In the genomic region with DNA sequence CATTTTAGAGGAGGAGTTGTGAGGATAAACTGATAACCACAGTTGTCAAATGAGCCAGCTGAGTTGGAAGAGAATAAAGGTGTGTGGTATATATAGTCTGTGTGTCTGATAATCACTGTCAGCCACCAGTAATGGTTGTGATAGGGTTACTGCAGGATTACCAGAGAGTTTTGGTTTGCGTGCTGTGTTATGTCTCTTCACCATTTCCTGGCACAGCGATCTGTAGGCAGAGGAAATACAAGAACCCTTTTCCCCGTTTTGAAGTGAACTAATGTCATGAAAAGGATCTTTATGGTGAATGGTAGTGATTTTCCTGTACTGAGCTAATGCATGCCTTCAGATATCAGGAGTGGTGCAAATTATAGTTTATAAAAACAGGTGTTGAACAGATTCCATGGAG, we compare ENCODE assay signal across 28 mouse cellular contexts.
A peak's percentile ranks its signal among the peaks of the same experiment; 100 is the strongest.
DNase-seq lines count a peak whose midpoint lies in the region; ATAC-seq and TF ChIP-seq lines count a peak whose summit lies in the region.
"Had no signal": no experiment of that assay in that cellular context is flagged by ENCODE, and none has a peak within 500 bp of the region (broad histone marks: within the 10 kb centered on the region; RNA-seq: fewer than 3 reads in every experiment).

No protein-coding gene starts in this region.

- H3K27ac ChIP-seq in heart, embryonic 13.5 days (replicated peaks) = no peak overlapping the region
- H3K27ac ChIP-seq in heart, embryonic 10.5 days = no peak overlapping the region
- H3K27ac ChIP-seq in layer of hippocampus, adult 2 months = no peak overlapping the region
- H3K27ac ChIP-seq: embryonic facial prominence, embryonic 10.5 days; embryonic facial prominence, embryonic 13.5 days; forebrain, embryonic 10.5 days; forebrain, embryonic 13.5 days; hindbrain, embryonic 12.5 days; hindbrain, embryonic 15.5 days had no signal

- DNase-seq in heart, embryonic 10.5 days (ENCODE audit: low spot score) = no peak
- DNase-seq in CD8-positive naive resting alpha-beta T cell, adult 2 months (ENCODE audit: low read depth in 2 of 2, low spot score in 2 of 2) = peak; percentile 2 to 5
- peak; percentile 56 for DNase-seq in naive thymus-derived CD4-positive, alpha-beta T cell, adult 2 months (ENCODE audit: low read depth)
- DNase-seq in layer of hippocampus, adult 2 months (ENCODE audit: low spot score in 2 of 2) = no peak
- no peak for DNase-seq in cerebellum, postnatal 36 days
- DNase-seq: adrenal gland, adult 2 months; adrenal gland, postnatal 14 days; B cell, adult 2 months; cerebellum, adult 11 months; cerebellum, adult 2 months; cerebellum, adult 9-11 months; cerebellum, postnatal 25 days; embryo, embryonic 11 days; gastrocnemius, postnatal 25 days; kidney, adult 18-20 months; kidney, adult 9 months had no signal

- peaks cover 31% of the 10 kb centered on the region for H3K36me3 ChIP-seq in heart, embryonic 13.5 days
- H3K36me3 ChIP-seq in heart, embryonic 10.5 days = peaks cover 12% of the 10 kb centered on the region; the same call in 1 of the 2 replicates

- H3K4me2 ChIP-seq in heart, embryonic 13.5 days = no peak overlapping the region
- H3K4me2 ChIP-seq: embryonic facial prominence, embryonic 13.5 days; forebrain, embryonic 13.5 days; hindbrain, embryonic 12.5 days; hindbrain, embryonic 15.5 days had no signal

- 0 out of 2 replicates have a peak overlapping the region, but pooled peaks have one; percentile 28 for H3K9ac ChIP-seq in heart, embryonic 13.5 days
- H3K9ac ChIP-seq: embryonic facial prominence, embryonic 13.5 days; forebrain, embryonic 13.5 days; hindbrain, embryonic 12.5 days; hindbrain, embryonic 15.5 days had no signal

- H3K4me3 ChIP-seq in heart, embryonic 13.5 days = no peak overlapping the region
- H3K4me3 ChIP-seq in heart, embryonic 10.5 days = no peak overlapping the region
- H3K4me3 ChIP-seq in layer of hippocampus, adult 2 months = no peak overlapping the region
- H3K4me3 ChIP-seq: embryonic facial prominence, embryonic 10.5 days; embryonic facial prominence, embryonic 13.5 days; erythroblast, embryonic 14.5 days; forebrain, embryonic 10.5 days; forebrain, embryonic 13.5 days; hindbrain, embryonic 12.5 days; hindbrain, embryonic 15.5 days had no signal

- ATAC-seq in heart, embryonic 13.5 days (ENCODE audit: extremely low read depth, insufficient number of reproducible peaks, low FRiP score, low TSS enrichment) = no peak
- ATAC-seq in activated CD4-positive, CD25-positive, alpha-beta regulatory T cell, adult 4 months = peak; percentile 40
- ATAC-seq in erythroid progenitor cell, adult 5-6 weeks (replicated peaks; ENCODE audit: low FRiP score, poor library complexity, severe bottlenecking) = no peak
- ATAC-seq: forebrain, embryonic 13.5 days; forebrain, embryonic 16.5 days; intestine, embryonic 16.5 days had no signal

- H3K4me1 ChIP-seq in heart, embryonic 13.5 days = peaks cover 26% of the 10 kb centered on the region
- peaks cover 9% of the 10 kb centered on the region; the same call in 1 of the 2 replicates for H3K4me1 ChIP-seq in heart, embryonic 10.5 days

- no peak for TF ChIP-seq CTCF in layer of hippocampus, adult 2 months (conservative IDR thresholded peaks at IDR 0.05)

- no peaks in the 10 kb centered on the region for H3K27me3 ChIP-seq in heart, embryonic 13.5 days (replicated peaks)
- H3K27me3 ChIP-seq in heart, embryonic 10.5 days (ENCODE audit: insufficient read depth, poor library complexity, severe bottlenecking) = no peaks in the 10 kb centered on the region
- H3K27me3 ChIP-seq: embryonic facial prominence, embryonic 13.5 days; forebrain, embryonic 13.5 days; hindbrain, embryonic 12.5 days; hindbrain, embryonic 15.5 days had no signal

- WGBS in heart, embryonic 13.5 days = 65% methylated on average over 3 of the region's 3 CpGs
- WGBS in heart, embryonic 10.5 days = 80% methylated on average over 3 of the region's 3 CpGs

- no peaks in the 10 kb centered on the region for H3K9me3 ChIP-seq in heart, embryonic 13.5 days
- H3K9me3 ChIP-seq in heart, embryonic 10.5 days = no peaks in the 10 kb centered on the region
- H3K9me3 ChIP-seq: embryonic facial prominence, embryonic 10.5 days; embryonic facial prominence, embryonic 13.5 days; forebrain, embryonic 10.5 days; forebrain, embryonic 13.5 days; hindbrain, embryonic 12.5 days; hindbrain, embryonic 15.5 days had no signal

Comparison
In these comparisons a context has a peak if more than half of its experiments do, and no peak if none do; other contexts are left out.
1. DNase-seq: peak in CD8-positive naive resting alpha-beta T cell, adult 2 months (2 of 2) and naive thymus-derived CD4-positive, alpha-beta T cell, adult 2 months (single experiment); none in heart, embryonic 10.5 days (single experiment), layer of hippocampus, adult 2 months (0 of 2) and cerebellum, postnatal 36 days (0 of 2).